Mouse (Mus musculus) layer of hippocampus, adult 8-10 months (tissue): Measurements from ENCODE around the gene Myh2. TPM values are rescaled to one million over a fixed set of nuclear protein-coding genes. Genes with fewer than 3 reads are reported as not detected.

ENCODE experiments used
- DNase-seq, 2 experiments: peaks; one replicate each; pipeline ENCODE4 v3.0.0; 2022; ENCODE audit warnings: low spot score in 2 of 2
- total RNA-seq, 4 experiments: library from RNA; stranded (reverse); gene quantifications; 2 replicates each; pipeline ENCODE4 v1.2.4; 2022

Myh2 gene
- total RNA-seq, 4 experiments from 2014 or later: 0.19 to 0.61 (median 0.29) TPM

DNA sequence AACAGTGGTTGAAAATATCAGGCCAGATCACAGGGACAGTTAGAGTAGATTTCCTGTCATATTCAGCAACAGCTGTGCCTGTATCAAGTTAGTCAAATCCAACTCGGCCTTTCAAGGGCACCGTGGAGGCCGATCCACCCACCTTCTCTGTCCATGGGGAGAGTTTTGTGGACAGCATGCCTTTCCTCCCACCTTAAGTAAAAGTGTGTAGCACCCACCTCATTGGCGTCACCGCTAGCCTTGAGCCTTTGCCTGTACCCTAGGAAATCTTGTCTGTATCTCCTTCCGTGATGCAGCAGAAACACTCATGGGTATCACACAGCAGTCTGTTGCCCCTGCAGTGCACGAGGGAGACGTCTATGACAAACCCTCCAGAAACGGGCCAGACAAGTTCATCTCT, 66.0 kb downstream of the Myh2 start:
- DNase-seq: no peak

- no peak for DNase-seq
These were observed 66.8 kb downstream of the Myh2 start, which contains the start of gene Myh4 for GRCm38 (mm10) chr11:67237481-67238079. TSS of gene Myh4 (plus strand) at chr11:67238029.

- no peak for DNase-seq
These were observed 70.2 kb downstream of the Myh2 start for GRCm38 (mm10) chr11:67241051-67241450.

Other genes with a start within 250 kb of the Myh2 start
- not detected for gene Tmem238l, start 214.4 kb upstream of the Myh2 start, total RNA-seq
- 1 to 10 TPM in 2 of 4 experiments, under 1 TPM in 2; 0.45 to 1.4 (median 0.96) TPM for gene Tmem220, start 145.9 kb upstream of the Myh2 start, total RNA-seq
- 10 to 100 TPM; 24.0 to 31.6 (median 29.5) TPM for gene Adprm, start 118.4 kb upstream of the Myh2 start, total RNA-seq
- 10 to 100 TPM in 1 of 4 experiments, 1 to 10 TPM in 3; 8.0 to 11.0 (median 9.7) TPM for gene Sco1, start 118.4 kb upstream of the Myh2 start, total RNA-seq
- gene Myh3, start 92.7 kb upstream of the Myh2 start, total RNA-seq: 1 to 10 TPM in 1 of 4 experiments, under 1 TPM in 3; 0.50 to 1.1 (median 0.81) TPM
- gene Myh1, start 29.0 kb downstream of the Myh2 start, total RNA-seq: under 1 TPM; 0.08 to 0.37 (median 0.16) TPM
- gene Myh4, start 67.0 kb downstream of the Myh2 start, total RNA-seq: 1 to 10 TPM in 1 of 4 experiments, under 1 TPM in 3; 0.08 to 3.0 (median 0.15) TPM
- gene Myh8, start 106.1 kb downstream of the Myh2 start, total RNA-seq: 1 to 10 TPM; 1.0 to 1.6 (median 1.4) TPM
- under 1 TPM in 2 of 4 experiments, not detected in 2; 0.11 to 0.45 TPM for gene Myh13, start 150.6 kb downstream of the Myh2 start, total RNA-seq